Mouse (Mus musculus) brain, embryonic 14.5 days (tissue): ENCODE data around the gene Olfr1253.

Experiments
- CTCF ChIP-seq: fragments of 200-500 bp; IDR thresholded peaks from 2 replicates; pipeline ENCODE4 v1.5.1; 2012; ENCODE audit warnings: inconsistent platforms, mild to moderate bottlenecking, moderate library complexity, borderline replicate concordance; ENCODE audit not compliant: insufficient read depth, insufficient read length; ENCODE audit errors: extremely low read depth
- POLR2A ChIP-seq: fragments of 200-500 bp; IDR thresholded peaks from 2 replicates; pipeline ENCODE4 v1.6.1; 2012; ENCODE audit warnings: mild to moderate bottlenecking, inconsistent platforms, borderline replicate concordance; ENCODE audit not compliant: poor library complexity, insufficient read depth, insufficient read length, severe bottlenecking; ENCODE audit errors: extremely low read depth

GRCm38 (mm10) chr2:89799583-89799982 is 42.7 kb upstream of the Olfr1253 start:
- TF ChIP-seq CTCF: no peak
- no peak for TF ChIP-seq POLR2A
